Mouse (Mus musculus): ENCODE data around the gene Setd4. TPM values are rescaled to one million over a fixed set of nuclear protein-coding genes. Genes with fewer than 3 reads are reported as not detected.

Setd4 gene
- polyA plus RNA-seq, 1 experiment from 2014 or later: 7.5 TPM

- Histone ChIP-seq H3K4me3 (no peak overlapping the region), H3K36me3 (peaks cover 47% of the 10 kb centered on the region), H3K9ac (no peak overlapping the region), H3K9me3 (replicated peaks) (no peaks in the 10 kb centered on the region), H3K27me3 (replicated peaks) (no peaks in the 10 kb centered on the region), H3K4me1 (replicated peaks) (peaks cover 14% of the 10 kb centered on the region), H3K4me2 (no peak overlapping the region), H3K27ac (ENCODE audit: poor library complexity, severe bottlenecking) (no peak overlapping the region)
- no peak for ATAC-seq (ENCODE audit: insufficient number of reproducible peaks, low FRiP score)
- WGBS: 93% methylated on average over 20 of the region's 20 CpGs
Measured at GRCm38 (mm10) chr16:93591450-93592430, 12.1 kb downstream of the Setd4 start.

- H3K27me3 ChIP-seq (replicated peaks): no peaks in the 10 kb centered on the region
- no peak for ATAC-seq (ENCODE audit: insufficient number of reproducible peaks, low FRiP score)
- H3K4me2 ChIP-seq: no peak overlapping the region
- H3K27ac ChIP-seq (ENCODE audit: poor library complexity, severe bottlenecking): no peak overlapping the region
- peaks cover 42% of the 10 kb centered on the region for H3K36me3 ChIP-seq
- H3K4me1 ChIP-seq (replicated peaks): peaks cover 14% of the 10 kb centered on the region
- H3K9me3 ChIP-seq (replicated peaks): no peaks in the 10 kb centered on the region
- H3K9ac ChIP-seq: no peak overlapping the region
- no peak overlapping the region for H3K4me3 ChIP-seq
- WGBS: 91% methylated on average over 15 of the region's 15 CpGs
Measured at GRCm38 (mm10) chr16:93590915-93591314, 12.9 kb downstream of the Setd4 start.

- H3K4me3 ChIP-seq: no peak overlapping the region
- peak overlapping the region; percentile 2; the same call in 1 of the 2 replicates for H3K27ac ChIP-seq (ENCODE audit: poor library complexity, severe bottlenecking)
- H3K27me3 ChIP-seq (replicated peaks): no peaks in the 10 kb centered on the region
- H3K9me3 ChIP-seq (replicated peaks): no peaks in the 10 kb centered on the region
- 55% methylated on average over 4 of the region's 4 CpGs for WGBS
- no peak overlapping the region for H3K9ac ChIP-seq
- H3K36me3 ChIP-seq: peaks cover 41% of the 10 kb centered on the region
- peaks cover 23% of the 10 kb centered on the region for H3K4me1 ChIP-seq (replicated peaks)
- ATAC-seq (ENCODE audit: insufficient number of reproducible peaks, low FRiP score): no peak
- H3K4me2 ChIP-seq: no peak overlapping the region
Measured at GRCm38 (mm10) chr16:93588281-93588680, 15.6 kb downstream of the Setd4 start.

- 73% methylated on average over 8 of the region's 8 CpGs for WGBS
- H3K4me1 ChIP-seq (replicated peaks): peaks cover 23% of the 10 kb centered on the region
- no peak overlapping the region for H3K27ac ChIP-seq (ENCODE audit: poor library complexity, severe bottlenecking)
- H3K27me3 ChIP-seq (replicated peaks): no peaks in the 10 kb centered on the region
- H3K4me3 ChIP-seq: no peak overlapping the region
- no peak overlapping the region for H3K4me2 ChIP-seq
- no peak for ATAC-seq (ENCODE audit: insufficient number of reproducible peaks, low FRiP score)
- H3K9ac ChIP-seq: no peak overlapping the region
- peaks cover 34% of the 10 kb centered on the region for H3K36me3 ChIP-seq
- H3K9me3 ChIP-seq (replicated peaks): no peaks in the 10 kb centered on the region
Measured at GRCm38 (mm10) chr16:93586382-93586781, 17.5 kb downstream of the Setd4 start.

- no peaks in the 10 kb centered on the region for H3K9me3 ChIP-seq (replicated peaks)
- no peak overlapping the region for H3K4me3 ChIP-seq
- H3K9ac ChIP-seq: no peak overlapping the region
- H3K36me3 ChIP-seq: peaks cover 31% of the 10 kb centered on the region
- no peak overlapping the region for H3K27ac ChIP-seq (ENCODE audit: poor library complexity, severe bottlenecking)
- H3K4me1 ChIP-seq (replicated peaks): peaks cover 29% of the 10 kb centered on the region
- ATAC-seq (ENCODE audit: insufficient number of reproducible peaks, low FRiP score): no peak
- no peak overlapping the region for H3K4me2 ChIP-seq
- whole genome bisulfite sequencing: 82% methylated on average over 9 of the region's 9 CpGs
- H3K27me3 ChIP-seq (replicated peaks): no peaks in the 10 kb centered on the region
Measured at GRCm38 (mm10) chr16:93585703-93586205, 18.1 kb downstream of the Setd4 start.

GRCm38 (mm10) chr16:93584976-93585702 is 18.7 kb downstream of the Setd4 start:
- Histone ChIP-seq H3K4me1 (replicated peaks) (peaks cover 31% of the 10 kb centered on the region), H3K9me3 (replicated peaks) (no peaks in the 10 kb centered on the region), H3K27me3 (replicated peaks) (no peaks in the 10 kb centered on the region), H3K4me2 (no peak overlapping the region), H3K9ac (no peak overlapping the region), H3K4me3 (no peak overlapping the region), H3K27ac (ENCODE audit: poor library complexity, severe bottlenecking) (no peak overlapping the region), H3K36me3 (peaks cover 25% of the 10 kb centered on the region)
- no peak; the same call in 1 of the 2 replicates for ATAC-seq (ENCODE audit: insufficient number of reproducible peaks, low FRiP score)
- 83% methylated on average over 24 of the region's 24 CpGs for WGBS

GRCm38 (mm10) chr16:93581125-93581524 is 22.7 kb downstream of the Setd4 start:
- Histone ChIP-seq H3K9ac (no peak overlapping the region), H3K27ac (ENCODE audit: poor library complexity, severe bottlenecking) (peak overlapping the region; percentile 17; the same call in 1 of the 2 replicates), H3K4me1 (replicated peaks) (peaks cover 17% of the 10 kb centered on the region), H3K27me3 (replicated peaks) (peaks cover 7% of the 10 kb centered on the region; the same call in 1 of the 2 replicates), H3K4me2 (no peak overlapping the region), H3K4me3 (no peak overlapping the region), H3K36me3 (peaks cover 11% of the 10 kb centered on the region), H3K9me3 (replicated peaks) (no peaks in the 10 kb centered on the region)
- 24% methylated on average over 6 of the region's 6 CpGs for WGBS
- peak; percentile 61; the same call in 1 of the 2 replicates for ATAC-seq (ENCODE audit: insufficient number of reproducible peaks, low FRiP score)

GRCm38 (mm10) chr16:93578346-93579005 is 25.4 kb downstream of the Setd4 start:
- H3K4me1 ChIP-seq (replicated peaks): peaks cover 19% of the 10 kb centered on the region
- peaks cover 14% of the 10 kb centered on the region; the same call in 1 of the 2 replicates for H3K27me3 ChIP-seq (replicated peaks)
- no peak for ATAC-seq (ENCODE audit: insufficient number of reproducible peaks, low FRiP score)
- H3K9me3 ChIP-seq (replicated peaks): no peaks in the 10 kb centered on the region
- no peak overlapping the region for H3K4me2 ChIP-seq
- H3K36me3 ChIP-seq: no peaks in the 10 kb centered on the region
- H3K27ac ChIP-seq (ENCODE audit: poor library complexity, severe bottlenecking): no peak overlapping the region
- WGBS: 74% methylated on average over 8 of the region's 8 CpGs
- no peak overlapping the region for H3K9ac ChIP-seq
- no peak overlapping the region for H3K4me3 ChIP-seq

- no peak for ATAC-seq (ENCODE audit: insufficient number of reproducible peaks, low FRiP score)
- peaks cover 14% of the 10 kb centered on the region; the same call in 1 of the 2 replicates for H3K27me3 ChIP-seq (replicated peaks)
- 36% methylated on average over 14 of the region's 14 CpGs for WGBS
- no peak overlapping the region for H3K27ac ChIP-seq (ENCODE audit: poor library complexity, severe bottlenecking)
- H3K9me3 ChIP-seq (replicated peaks): no peaks in the 10 kb centered on the region
- no peak overlapping the region for H3K4me2 ChIP-seq
- peaks cover 19% of the 10 kb centered on the region for H3K4me1 ChIP-seq (replicated peaks)
- no peaks in the 10 kb centered on the region for H3K36me3 ChIP-seq
- H3K4me3 ChIP-seq: no peak overlapping the region
- no peak overlapping the region for H3K9ac ChIP-seq
Measured at GRCm38 (mm10) chr16:93576412-93577082, 27.3 kb downstream of the Setd4 start.

- Histone ChIP-seq H3K4me2 (no peak overlapping the region), H3K4me1 (replicated peaks) (peaks cover 11% of the 10 kb centered on the region; the same call in 1 of the 2 replicates), H3K9me3 (replicated peaks) (no peaks in the 10 kb centered on the region), H3K36me3 (no peaks in the 10 kb centered on the region), H3K4me3 (no peak overlapping the region), H3K27me3 (replicated peaks) (peaks cover 14% of the 10 kb centered on the region; the same call in 1 of the 2 replicates), H3K9ac (no peak overlapping the region), H3K27ac (ENCODE audit: poor library complexity, severe bottlenecking) (no peak overlapping the region)
- no peak for ATAC-seq (ENCODE audit: insufficient number of reproducible peaks, low FRiP score)
- 82% methylated on average over 5 of the region's 5 CpGs for WGBS
Measured at GRCm38 (mm10) chr16:93575574-93575973, 28.3 kb downstream of the Setd4 start.
